Mouse (Mus musculus): Measurements from ENCODE around the gene Ldhd. TPM values are rescaled to one million over a fixed set of nuclear protein-coding genes. Genes with fewer than 3 reads are reported as not detected.

Gene Ldhd
- polyA plus RNA-seq (2014; fragmentation: Illumina TruSeq; extraction: RNeasy Lipid Tissue Mini Kit (QIAGEN cat#74804); ENCODE audit: low read depth, low replicate concordance): 48.5 TPM

DNA sequence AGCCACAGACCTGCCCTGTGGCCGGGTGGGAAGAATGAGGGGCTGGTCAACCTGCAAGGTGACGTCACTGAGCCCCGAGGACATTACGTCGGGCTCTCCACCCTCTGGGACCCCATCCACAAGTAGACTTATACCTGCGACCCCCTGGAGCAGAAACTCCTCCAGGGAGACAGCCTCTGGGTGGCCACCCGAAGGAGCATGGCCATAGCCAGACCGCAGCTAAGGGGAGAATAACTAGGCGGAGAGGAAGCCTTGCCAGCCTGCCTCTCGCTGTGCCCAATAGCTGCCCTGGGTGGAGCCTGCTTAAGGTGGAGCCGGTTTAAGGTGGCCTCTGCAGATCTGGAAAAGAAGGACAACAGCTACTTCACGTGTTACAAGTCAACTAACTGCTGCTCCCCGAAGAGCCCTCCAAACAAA lies at the start of gene Ldhd:
TSS of gene Ldhd (minus strand) at position 270 of the 417 bp plus-strand sequence.

DNA sequence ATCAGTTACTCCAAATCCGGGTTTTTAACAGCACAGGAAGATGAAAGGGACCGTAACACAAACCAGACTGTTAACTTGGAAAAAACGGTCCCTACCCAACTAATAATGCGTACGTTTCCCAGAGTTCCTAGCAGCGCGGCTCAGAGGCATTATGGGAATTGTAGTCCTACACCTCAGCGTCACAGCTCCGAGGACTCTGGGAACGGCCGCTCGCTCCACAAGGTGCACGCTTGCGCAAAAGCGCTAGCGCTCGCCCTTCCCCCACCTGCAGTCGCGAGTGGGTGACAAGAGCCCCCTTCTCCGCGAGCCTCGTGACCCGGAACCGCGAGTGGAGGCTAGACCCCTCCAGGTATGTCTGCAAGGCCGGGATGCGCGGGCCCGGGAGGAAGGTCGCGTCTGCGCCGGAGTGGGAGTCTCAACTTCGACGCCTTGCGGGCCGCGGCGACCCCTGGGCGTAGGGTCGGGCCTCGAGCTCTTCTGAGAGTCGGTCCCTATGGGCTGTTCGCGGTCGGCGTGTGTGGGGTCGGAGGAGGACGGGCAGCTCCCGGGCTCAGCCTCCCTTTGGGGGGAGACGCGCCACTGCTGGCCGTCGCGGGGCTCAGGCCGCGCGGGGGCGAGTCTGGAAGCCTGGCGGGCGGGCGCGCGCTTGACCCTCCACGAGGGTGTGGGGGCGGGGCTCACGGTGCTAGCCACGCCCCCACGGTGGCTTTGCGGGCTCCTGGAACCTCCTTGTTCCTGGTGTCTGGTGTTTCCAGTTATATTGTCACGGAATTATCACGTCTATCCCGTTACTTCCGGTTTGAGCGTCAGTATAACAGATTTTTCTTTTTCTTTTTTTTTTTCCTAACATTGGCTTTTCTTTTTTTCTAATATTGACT lies 13.3 kb upstream of the Ldhd start, which contains the start of gene Zfp1:
TSS of gene Zfp1 (plus strand) at position 138 of the 878 bp plus-strand sequence.

Other genes starting within 250 kb of the Ldhd start
- gene Fa2h, start 236.6 kb downstream of the Ldhd start, polyA plus RNA-seq (2014; fragmentation: Illumina TruSeq; extraction: RNeasy Lipid Tissue Mini Kit (QIAGEN cat#74804); ENCODE audit: low read depth, low replicate concordance): not detected
- gene Wdr59, start 108.3 kb downstream of the Ldhd start, polyA plus RNA-seq (2014; fragmentation: Illumina TruSeq; extraction: RNeasy Lipid Tissue Mini Kit (QIAGEN cat#74804); ENCODE audit: low read depth, low replicate concordance): 5.8 TPM
- gene Znrf1, start 94.3 kb downstream of the Ldhd start, polyA plus RNA-seq (2014; fragmentation: Illumina TruSeq; extraction: RNeasy Lipid Tissue Mini Kit (QIAGEN cat#74804); ENCODE audit: low read depth, low replicate concordance): 57.5 TPM
- gene Zfp1, start 13.0 kb upstream of the Ldhd start, polyA plus RNA-seq (2014; fragmentation: Illumina TruSeq; extraction: RNeasy Lipid Tissue Mini Kit (QIAGEN cat#74804); ENCODE audit: low read depth, low replicate concordance): 11.2 TPM
- not detected for gene Ctrb1, start 60.6 kb upstream of the Ldhd start, polyA plus RNA-seq (2014; fragmentation: Illumina TruSeq; extraction: RNeasy Lipid Tissue Mini Kit (QIAGEN cat#74804); ENCODE audit: low read depth, low replicate concordance)
- gene Bcar1, start 113.4 kb upstream of the Ldhd start, polyA plus RNA-seq (2014; fragmentation: Illumina TruSeq; extraction: RNeasy Lipid Tissue Mini Kit (QIAGEN cat#74804); ENCODE audit: low read depth, low replicate concordance): 14.6 TPM
- 55.0 TPM for gene Cfdp1, start 223.9 kb upstream of the Ldhd start, polyA plus RNA-seq (2014; fragmentation: Illumina TruSeq; extraction: RNeasy Lipid Tissue Mini Kit (QIAGEN cat#74804); ENCODE audit: low read depth, low replicate concordance)
- 2.2 TPM for gene Tmem170, start 246.4 kb upstream of the Ldhd start, polyA plus RNA-seq (2014; fragmentation: Illumina TruSeq; extraction: RNeasy Lipid Tissue Mini Kit (QIAGEN cat#74804); ENCODE audit: low read depth, low replicate concordance)

All from heart, adult 10 weeks (tissue).